Mouse (Mus musculus): ENCODE data around the gene St13. TPM values are rescaled to one million over a fixed set of nuclear protein-coding genes. Genes with fewer than 3 reads are reported as not detected.

St13 gene
- polyA plus RNA-seq, 1 experiment from 2014 or later, result 138 TPM

DNA sequence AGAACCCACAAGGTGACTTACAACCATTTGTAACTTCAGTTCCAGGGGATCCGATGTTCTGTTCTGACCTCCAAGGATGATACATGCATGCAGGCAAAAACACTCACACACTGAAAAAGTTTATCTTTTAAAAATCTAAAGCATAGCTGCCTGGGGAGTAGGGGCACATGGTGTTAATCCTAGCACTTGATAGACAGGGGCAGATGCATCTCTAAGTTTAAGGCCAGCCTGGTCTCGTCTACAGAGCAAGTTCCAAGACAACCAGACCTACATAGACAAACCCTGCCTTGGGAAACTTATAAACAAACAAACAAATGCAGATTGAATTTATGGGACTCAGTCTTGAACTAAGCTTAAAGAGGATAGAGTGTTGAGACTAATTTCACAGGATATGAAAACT is 21.0 kb downstream of the St13 start:
- no peak for ATAC-seq (replicated peaks; ENCODE audit: insufficient number of reproducible peaks, low FRiP score, low TSS enrichment)
- H3K27me3 ChIP-seq (ENCODE audit: control insufficient read depth, insufficient read depth, low read length), result no peaks in the 10 kb centered on the region
- H3K4me2 ChIP-seq, result no peak overlapping the region
- no peaks in the 10 kb centered on the region for H3K9me3 ChIP-seq (replicated peaks; ENCODE audit: control insufficient read depth, low read length)
- WGBS (ENCODE audit: insufficient replicate concordance), result 81% methylated on average over 2 of the region's 2 CpGs
- no peak overlapping the region for H3K4me3 ChIP-seq (ENCODE audit: low read depth, low read length)
- H3K36me3 ChIP-seq (ENCODE audit: control insufficient read depth, insufficient read depth, low read length), result peaks cover 16% of the 10 kb centered on the region
- H3K9ac ChIP-seq (ENCODE audit: low read depth, low read length), result no peak overlapping the region
- no peaks in the 10 kb centered on the region for H3K4me1 ChIP-seq (ENCODE audit: control insufficient read depth, insufficient read depth, low read length)
- no peak overlapping the region for H3K27ac ChIP-seq (ENCODE audit: low read depth, low read length)

DNA sequence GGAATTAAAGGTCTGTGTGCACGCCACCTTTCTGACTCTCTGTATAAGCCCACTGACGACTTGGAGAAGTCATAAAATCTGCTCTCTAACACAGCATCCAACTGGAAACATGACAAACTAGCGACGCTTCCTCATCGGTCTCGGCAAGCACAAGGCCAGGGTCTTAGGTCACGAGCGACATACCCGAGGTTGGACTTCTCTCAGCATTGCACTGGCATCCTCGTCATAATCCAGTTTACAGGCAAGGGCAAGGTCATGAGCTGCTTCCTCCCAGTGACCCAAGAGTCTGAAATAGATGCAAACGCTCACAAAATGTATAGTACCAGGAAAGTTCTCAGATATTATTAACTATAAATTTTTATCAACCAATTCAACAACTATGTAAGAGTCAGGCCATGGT is 25.3 kb downstream of the St13 start:
- no peak for ATAC-seq (replicated peaks; ENCODE audit: insufficient number of reproducible peaks, low FRiP score, low TSS enrichment)
- Histone ChIP-seq H3K27ac (ENCODE audit: low read depth, low read length) (no peak overlapping the region), H3K4me2 (no peak overlapping the region), H3K36me3 (ENCODE audit: control insufficient read depth, insufficient read depth, low read length) (peaks cover 20% of the 10 kb centered on the region), H3K4me3 (ENCODE audit: low read depth, low read length) (no peak overlapping the region), H3K9ac (ENCODE audit: low read depth, low read length) (no peak overlapping the region), H3K27me3 (ENCODE audit: control insufficient read depth, insufficient read depth, low read length) (no peaks in the 10 kb centered on the region), H3K4me1 (ENCODE audit: control insufficient read depth, insufficient read depth, low read length) (no peaks in the 10 kb centered on the region), H3K9me3 (replicated peaks; ENCODE audit: control insufficient read depth, low read length) (no peaks in the 10 kb centered on the region)
- WGBS (ENCODE audit: insufficient replicate concordance), result 91% methylated on average over 11 of the region's 11 CpGs

DNA sequence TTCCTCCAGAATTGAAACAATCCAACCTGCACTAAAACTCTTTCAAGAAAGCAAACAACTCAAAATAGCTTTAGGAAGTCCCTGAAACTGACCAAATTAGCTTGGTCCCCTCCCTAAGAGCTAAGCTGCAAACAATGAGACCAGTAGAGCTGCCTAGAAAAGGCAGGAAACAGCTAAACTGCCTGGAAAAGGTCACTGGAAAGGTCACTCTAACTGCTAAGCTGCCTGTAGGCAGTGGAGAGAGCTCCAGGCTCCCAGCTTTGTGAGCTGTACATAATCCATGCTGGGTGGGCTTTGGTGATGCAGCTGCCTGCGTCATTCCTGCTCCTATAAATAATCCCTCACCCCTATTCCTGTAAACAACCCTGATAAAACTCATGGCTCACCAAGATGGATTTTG is 29.5 kb downstream of the St13 start:
- WGBS (ENCODE audit: insufficient replicate concordance), result 85% methylated on average over 1 of the region's 1 CpGs
- Histone ChIP-seq H3K4me3 (ENCODE audit: low read depth, low read length) (no peak overlapping the region), H3K27ac (ENCODE audit: low read depth, low read length) (no peak overlapping the region), H3K27me3 (ENCODE audit: control insufficient read depth, insufficient read depth, low read length) (no peaks in the 10 kb centered on the region), H3K4me2 (no peak overlapping the region), H3K4me1 (ENCODE audit: control insufficient read depth, insufficient read depth, low read length) (no peaks in the 10 kb centered on the region), H3K9ac (ENCODE audit: low read depth, low read length) (no peak overlapping the region), H3K36me3 (ENCODE audit: control insufficient read depth, insufficient read depth, low read length) (peaks cover 32% of the 10 kb centered on the region), H3K9me3 (replicated peaks; ENCODE audit: control insufficient read depth, low read length) (no peaks in the 10 kb centered on the region)
- no peak for ATAC-seq (replicated peaks; ENCODE audit: insufficient number of reproducible peaks, low FRiP score, low TSS enrichment)

GRCm38 (mm10) chr15:81368601-81369000 is 31.3 kb downstream of the St13 start:
- no peaks in the 10 kb centered on the region for H3K9me3 ChIP-seq (replicated peaks; ENCODE audit: control insufficient read depth, low read length)
- 83% methylated on average over 1 of the region's 1 CpGs for WGBS (ENCODE audit: insufficient replicate concordance)

GRCm38 (mm10) chr15:81366241-81366640 is 33.6 kb downstream of the St13 start:
- peaks cover 33% of the 10 kb centered on the region for H3K36me3 ChIP-seq (ENCODE audit: control insufficient read depth, insufficient read depth, low read length)
- H3K4me1 ChIP-seq (ENCODE audit: control insufficient read depth, insufficient read depth, low read length), result 0 out of 2 replicates have a peak, but pooled peaks cover 3% of the 10 kb centered on the region
- WGBS (ENCODE audit: insufficient replicate concordance), result 80% methylated on average over 4 of the region's 4 CpGs

More at GRCm38 (mm10) chr15:81368601-81369000, 31.3 kb downstream of the St13 start:
- Histone ChIP-seq H3K9ac (ENCODE audit: low read depth, low read length) (no peak overlapping the region), H3K27ac (ENCODE audit: low read depth, low read length) (no peak overlapping the region), H3K27me3 (ENCODE audit: control insufficient read depth, insufficient read depth, low read length) (no peaks in the 10 kb centered on the region), H3K4me1 (ENCODE audit: control insufficient read depth, insufficient read depth, low read length) (no peaks in the 10 kb centered on the region), H3K36me3 (ENCODE audit: control insufficient read depth, insufficient read depth, low read length) (peaks cover 34% of the 10 kb centered on the region), H3K4me2 (no peak overlapping the region), H3K4me3 (ENCODE audit: low read depth, low read length) (no peak overlapping the region)
- no peak for ATAC-seq (replicated peaks; ENCODE audit: insufficient number of reproducible peaks, low FRiP score, low TSS enrichment)

DNA sequence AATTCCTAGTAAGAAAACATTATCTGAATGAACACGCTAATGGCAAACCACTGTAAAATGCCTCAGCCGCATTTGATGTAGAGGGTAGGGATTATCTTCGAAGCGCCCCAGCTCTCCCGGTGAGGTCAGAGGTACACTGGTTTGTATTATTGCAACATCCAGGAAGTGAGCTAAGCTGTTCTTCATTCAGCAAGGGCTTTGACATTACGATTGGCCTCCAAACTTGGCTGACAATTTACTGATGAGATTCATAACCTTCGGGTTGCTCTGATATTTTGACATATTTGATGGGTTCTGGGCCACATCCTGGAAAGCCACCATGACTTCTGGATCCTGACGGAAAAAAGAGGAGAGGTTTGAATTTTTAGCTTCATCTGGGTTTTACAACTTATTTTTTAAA is 34.6 kb downstream of the St13 start:
- Histone ChIP-seq H3K9ac (ENCODE audit: low read depth, low read length) (no peak overlapping the region), H3K4me2 (no peak overlapping the region), H3K4me3 (ENCODE audit: low read depth, low read length) (no peak overlapping the region), H3K36me3 (ENCODE audit: control insufficient read depth, insufficient read depth, low read length) (peaks cover 30% of the 10 kb centered on the region), H3K4me1 (ENCODE audit: control insufficient read depth, insufficient read depth, low read length) (0 out of 2 replicates have a peak, but pooled peaks cover 3% of the 10 kb centered on the region), H3K27me3 (ENCODE audit: control insufficient read depth, insufficient read depth, low read length) (no peaks in the 10 kb centered on the region), H3K27ac (ENCODE audit: low read depth, low read length) (no peak overlapping the region), H3K9me3 (replicated peaks; ENCODE audit: control insufficient read depth, low read length) (no peaks in the 10 kb centered on the region)
- ATAC-seq (replicated peaks; ENCODE audit: insufficient number of reproducible peaks, low FRiP score, low TSS enrichment), result no peak
- 89% methylated on average over 8 of the region's 8 CpGs for WGBS (ENCODE audit: insufficient replicate concordance)

More at GRCm38 (mm10) chr15:81366241-81366640, 33.6 kb downstream of the St13 start:
- H3K27me3 ChIP-seq (ENCODE audit: control insufficient read depth, insufficient read depth, low read length), result no peaks in the 10 kb centered on the region
- no peak overlapping the region for H3K4me2 ChIP-seq
- no peak overlapping the region for H3K4me3 ChIP-seq (ENCODE audit: low read depth, low read length)
- H3K9me3 ChIP-seq (replicated peaks; ENCODE audit: control insufficient read depth, low read length), result no peaks in the 10 kb centered on the region
- no peak overlapping the region for H3K27ac ChIP-seq (ENCODE audit: low read depth, low read length)
- no peak for ATAC-seq (replicated peaks; ENCODE audit: insufficient number of reproducible peaks, low FRiP score, low TSS enrichment)
- no peak overlapping the region for H3K9ac ChIP-seq (ENCODE audit: low read depth, low read length)

- H3K9me3 ChIP-seq (replicated peaks; ENCODE audit: control insufficient read depth, low read length), result no peaks in the 10 kb centered on the region
- ATAC-seq (replicated peaks; ENCODE audit: insufficient number of reproducible peaks, low FRiP score, low TSS enrichment), result no peak
- H3K4me2 ChIP-seq, result no peak overlapping the region
- no peak overlapping the region for H3K9ac ChIP-seq (ENCODE audit: low read depth, low read length)
- no peak overlapping the region for H3K4me3 ChIP-seq (ENCODE audit: low read depth, low read length)
- H3K27ac ChIP-seq (ENCODE audit: low read depth, low read length), result no peak overlapping the region
- 0 out of 2 replicates have a peak, but pooled peaks cover 3% of the 10 kb centered on the region for H3K4me1 ChIP-seq (ENCODE audit: control insufficient read depth, insufficient read depth, low read length)
- peaks cover 23% of the 10 kb centered on the region for H3K36me3 ChIP-seq (ENCODE audit: control insufficient read depth, insufficient read depth, low read length)
- 96% methylated on average over 1 of the region's 1 CpGs for WGBS (ENCODE audit: insufficient replicate concordance)
- H3K27me3 ChIP-seq (ENCODE audit: control insufficient read depth, insufficient read depth, low read length), result no peaks in the 10 kb centered on the region
Measured at GRCm38 (mm10) chr15:81364271-81364670, 35.6 kb downstream of the St13 start.

DNA sequence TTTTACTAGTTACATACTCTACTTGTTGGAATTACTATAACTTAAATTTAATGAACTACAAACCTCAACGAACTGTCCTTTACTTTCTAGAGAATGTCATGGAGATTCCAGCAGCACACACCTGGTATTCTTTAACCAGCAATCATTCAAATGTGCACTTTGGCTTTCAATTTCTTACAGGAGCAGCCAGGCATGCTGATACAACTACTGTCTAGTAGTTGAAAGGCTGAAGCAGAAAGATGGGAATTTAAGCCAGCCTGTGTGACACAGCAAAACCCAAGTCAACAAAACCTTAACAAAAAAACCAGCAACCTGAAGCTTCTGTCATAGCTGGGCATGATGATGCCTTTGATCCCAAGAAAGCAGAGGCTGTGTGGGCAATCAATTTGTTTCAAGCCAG is 37.4 kb downstream of the St13 start:
- H3K4me3 ChIP-seq (ENCODE audit: low read depth, low read length), result no peak overlapping the region
- no peak overlapping the region for H3K4me2 ChIP-seq
- no peak for ATAC-seq (replicated peaks; ENCODE audit: insufficient number of reproducible peaks, low FRiP score, low TSS enrichment)
- no peak overlapping the region for H3K9ac ChIP-seq (ENCODE audit: low read depth, low read length)
- no peaks in the 10 kb centered on the region for H3K27me3 ChIP-seq (ENCODE audit: control insufficient read depth, insufficient read depth, low read length)
- no peak overlapping the region for H3K27ac ChIP-seq (ENCODE audit: low read depth, low read length)
- peaks cover 15% of the 10 kb centered on the region for H3K36me3 ChIP-seq (ENCODE audit: control insufficient read depth, insufficient read depth, low read length)
- H3K9me3 ChIP-seq (replicated peaks; ENCODE audit: control insufficient read depth, low read length), result no peaks in the 10 kb centered on the region
- 0 out of 2 replicates have a peak, but pooled peaks cover 3% of the 10 kb centered on the region for H3K4me1 ChIP-seq (ENCODE audit: control insufficient read depth, insufficient read depth, low read length)
- 86% methylated on average over 1 of the region's 1 CpGs for WGBS (ENCODE audit: insufficient replicate concordance)

GRCm38 (mm10) chr15:81361417-81362015 is 38.4 kb downstream of the St13 start:
- H3K27me3 ChIP-seq (ENCODE audit: control insufficient read depth, insufficient read depth, low read length), result no peaks in the 10 kb centered on the region
- H3K4me3 ChIP-seq (ENCODE audit: low read depth, low read length), result peak overlapping the region; percentile 54; the same call in 1 of the 2 replicates
- 21% methylated on average over 10 of the region's 10 CpGs for WGBS (ENCODE audit: insufficient replicate concordance)
- peak overlapping the region; percentile 62; the same call in 1 of the 2 replicates for H3K27ac ChIP-seq (ENCODE audit: low read depth, low read length)
- no peak overlapping the region for H3K9ac ChIP-seq (ENCODE audit: low read depth, low read length)
- peak overlapping the region; percentile 66 for H3K4me2 ChIP-seq
- no peak for ATAC-seq (replicated peaks; ENCODE audit: insufficient number of reproducible peaks, low FRiP score, low TSS enrichment)
- H3K9me3 ChIP-seq (replicated peaks; ENCODE audit: control insufficient read depth, low read length), result no peaks in the 10 kb centered on the region
- H3K4me1 ChIP-seq (ENCODE audit: control insufficient read depth, insufficient read depth, low read length), result 0 out of 2 replicates have a peak, but pooled peaks cover 3% of the 10 kb centered on the region
- H3K36me3 ChIP-seq (ENCODE audit: control insufficient read depth, insufficient read depth, low read length), result peaks cover 8% of the 10 kb centered on the region

All from heart, embryonic 11.5 days (tissue).